Mouse (Mus musculus) neural tube, embryonic 13.5 days (tissue): ENCODE data around the gene Brix1. TPM values are rescaled to one million over a fixed set of nuclear protein-coding genes. Genes with fewer than 3 reads are reported as not detected.

Experiments used
- ATAC-seq: fragments of 200-750 bp; cut with Nextera tagmentation; 2 replicates; pipeline ENCODE4 v1.8.0; 2017; ENCODE audit warnings: low read depth, mild to moderate bottlenecking, moderate TSS enrichment, moderate library complexity
- H3K27ac ChIP-seq: fragments of 300-500 bp; sonication (generic); replicated peaks from 2 replicates; pipeline ENCODE4 v1.5.1; 2015; ENCODE audit warnings: moderate library complexity, mild to moderate bottlenecking, inconsistent platforms
- H3K27me3 ChIP-seq: fragments of 300-500 bp; sonication (generic); 2 replicates; pipeline ENCODE4 v1.6.1; 2015; ENCODE audit warnings: mild to moderate bottlenecking, inconsistent platforms
- H3K36me3 ChIP-seq: fragments of 300-500 bp; sonication (generic); 2 replicates; pipeline ENCODE4 v1.6.1; 2015; ENCODE audit warnings: mild to moderate bottlenecking, inconsistent platforms
- H3K4me1 ChIP-seq: fragments of 300-500 bp; sonication (generic); replicated peaks from 2 replicates; pipeline ENCODE4 v1.6.1; 2015; ENCODE audit warnings: inconsistent platforms
- H3K4me2 ChIP-seq: fragments of 300-500 bp; sonication (generic); 2 replicates; pipeline ENCODE4 v1.6.1; 2015; ENCODE audit warnings: inconsistent platforms, mild to moderate bottlenecking, moderate library complexity
- H3K4me3 ChIP-seq: fragments of 300-500 bp; sonication (generic); 2 replicates; pipeline ENCODE4 v1.5.1; 2015; ENCODE audit warnings: mild to moderate bottlenecking, inconsistent platforms
- H3K9ac ChIP-seq: fragments of 300-500 bp; sonication (generic); 2 replicates; pipeline ENCODE4 v1.6.1; 2015; ENCODE audit warnings: moderate library complexity, mild to moderate bottlenecking, inconsistent platforms
- H3K9me3 ChIP-seq: fragments of 300-500 bp; sonication (generic); 2 replicates; pipeline ENCODE4 v1.6.1; 2016; ENCODE audit warnings: inconsistent platforms
- WGBS: fragments of 180-500 bp; shearing (Covaris S2); methylation state at CpG from one replicate; pipeline ENCODE4 v1.1.7; 2015; 5-methylcytosine and 5-hydroxymethylcytosine counted together
- polyA plus RNA-seq: library from polyadenylated mRNA; unstranded; fragments of >200 nt; fragmentation: Nextera tagmentation; extraction: Ambion mirVana; gene quantifications from 2 replicates; pipeline ENCODE4 v1.2.1, GENCODE M21; 2015

Gene Brix1
- polyA plus RNA-seq, 1 experiment from 2014 or later = 77.6 TPM

- 91% methylated on average over 9 of the region's 9 CpGs for WGBS
Measured at GRCm38 (mm10) chr15:10441493-10441892, 44.3 kb downstream of the Brix1 start.

GRCm38 (mm10) chr15:10439963-10440362 lies 45.8 kb downstream of the Brix1 start:
- H3K9me3 ChIP-seq = no peaks in the 10 kb centered on the region
- peaks cover 25% of the 10 kb centered on the region for H3K36me3 ChIP-seq
- H3K27me3 ChIP-seq = no peaks in the 10 kb centered on the region
- H3K9ac ChIP-seq = no peak overlapping the region
- no peak overlapping the region for H3K4me2 ChIP-seq
- H3K4me1 ChIP-seq = no peaks in the 10 kb centered on the region
- 80% methylated on average over 6 of the region's 6 CpGs for WGBS
- ATAC-seq = no peak
- H3K4me3 ChIP-seq = no peak overlapping the region
- H3K27ac ChIP-seq = no peak overlapping the region

More at GRCm38 (mm10) chr15:10441493-10441892, 44.3 kb downstream of the Brix1 start:
- H3K9me3 ChIP-seq = no peaks in the 10 kb centered on the region
- ATAC-seq = no peak
- H3K27me3 ChIP-seq = no peaks in the 10 kb centered on the region
- H3K4me2 ChIP-seq = no peak overlapping the region
- no peak overlapping the region for H3K27ac ChIP-seq
- H3K4me3 ChIP-seq = no peak overlapping the region
- H3K36me3 ChIP-seq = peaks cover 35% of the 10 kb centered on the region
- no peaks in the 10 kb centered on the region for H3K4me1 ChIP-seq
- no peak overlapping the region for H3K9ac ChIP-seq

GRCm38 (mm10) chr15:10436893-10437292 lies 48.9 kb downstream of the Brix1 start:
- H3K4me3 ChIP-seq = no peak overlapping the region
- 88% methylated on average over 1 of the region's 1 CpGs for WGBS
- H3K4me1 ChIP-seq = no peaks in the 10 kb centered on the region
- H3K27me3 ChIP-seq = no peaks in the 10 kb centered on the region
- H3K27ac ChIP-seq = no peak overlapping the region
- H3K36me3 ChIP-seq = peaks cover 14% of the 10 kb centered on the region; the same call in 1 of the 2 replicates
- H3K9ac ChIP-seq = no peak overlapping the region
- no peaks in the 10 kb centered on the region for H3K9me3 ChIP-seq
- H3K4me2 ChIP-seq = no peak overlapping the region
- ATAC-seq = no peak

- Histone ChIP-seq H3K4me2 (no peak overlapping the region), H3K4me3 (no peak overlapping the region), H3K27me3 (no peaks in the 10 kb centered on the region; the same call in 1 of the 2 replicates), H3K36me3 (no peaks in the 10 kb centered on the region), H3K9ac (no peak overlapping the region), H3K27ac (no peak overlapping the region), H3K9me3 (0 out of 2 replicates have a peak, but pooled peaks cover 3% of the 10 kb centered on the region), H3K4me1 (peaks cover 4% of the 10 kb centered on the region)
- no peak for ATAC-seq
- 93% methylated on average over 13 of the region's 13 CpGs for whole genome bisulfite sequencing
Measured at GRCm38 (mm10) chr15:10426545-10427266, 59.0 kb downstream of the Brix1 start.

- H3K27ac ChIP-seq = no peak overlapping the region
- WGBS = 89% methylated on average over 6 of the region's 6 CpGs
- 0 out of 2 replicates have a peak, but pooled peaks cover 3% of the 10 kb centered on the region for H3K9me3 ChIP-seq
- H3K9ac ChIP-seq = no peak overlapping the region
- peaks cover 10% of the 10 kb centered on the region for H3K4me1 ChIP-seq
- H3K4me3 ChIP-seq = no peak overlapping the region
- no peaks in the 10 kb centered on the region; the same call in 1 of the 2 replicates for H3K27me3 ChIP-seq
- ATAC-seq = no peak
- H3K36me3 ChIP-seq = no peaks in the 10 kb centered on the region
- no peak overlapping the region for H3K4me2 ChIP-seq
Measured at GRCm38 (mm10) chr15:10426124-10426523, 59.6 kb downstream of the Brix1 start.

Other genes with a start within 250 kb of the Brix1 start
- not detected in 2 replicates for gene Gm21973, start 160.6 kb downstream of the Brix1 start, polyA plus RNA-seq
- not detected in 2 replicates for gene Agxt2, start 127.4 kb downstream of the Brix1 start, polyA plus RNA-seq
- 12.0 and 12.5 TPM in 2 replicates for gene Dnajc21, start 15.4 kb downstream of the Brix1 start, polyA plus RNA-seq
- 30.3 and 32.5 TPM in 2 replicates for gene Rad1, start 71 bp upstream of the Brix1 start, polyA plus RNA-seq
- not detected in 2 replicates for gene Ttc23l, start 72.7 kb upstream of the Brix1 start, polyA plus RNA-seq
- 19.9 and 28.0 TPM in 2 replicates for gene Rai14, start 228.7 kb upstream of the Brix1 start, polyA plus RNA-seq